Mouse (Mus musculus) midbrain, embryonic 15.5 days (tissue): ENCODE data around the gene Krt25. TPM values are rescaled to one million over a fixed set of nuclear protein-coding genes. Genes with fewer than 3 reads are reported as not detected.
A peak's percentile ranks its signal among the peaks of the same experiment; 100 is the strongest.

Source experiments
- ATAC-seq: fragments of 200-750 bp; cut with Nextera tagmentation; replicated peaks from 2 replicates; pipeline ENCODE4 v1.8.0; 2017; ENCODE audit warnings: moderate TSS enrichment
- H3K27ac ChIP-seq: fragments of 300-500 bp; sonication (generic); 2 replicates; pipeline ENCODE4 v1.5.1; 2015; ENCODE audit warnings: mild to moderate bottlenecking, inconsistent platforms
- H3K27me3 ChIP-seq: fragments of 300-500 bp; sonication (generic); replicated peaks from 2 replicates; pipeline ENCODE4 v1.6.1; 2015; ENCODE audit warnings: inconsistent platforms
- H3K36me3 ChIP-seq: fragments of 300-500 bp; sonication (generic); replicated peaks from 2 replicates; pipeline ENCODE4 v1.6.1; 2015; ENCODE audit warnings: inconsistent platforms
- H3K4me1 ChIP-seq: fragments of 300-500 bp; sonication (generic); 2 replicates; pipeline ENCODE4 v1.6.1; 2015; ENCODE audit warnings: inconsistent platforms
- H3K4me2 ChIP-seq: fragments of 300-500 bp; sonication (generic); 2 replicates; pipeline ENCODE4 v1.6.1; 2015; ENCODE audit warnings: inconsistent platforms, mild to moderate bottlenecking, moderate library complexity
- H3K4me3 ChIP-seq: fragments of 300-500 bp; sonication (generic); 2 replicates; pipeline ENCODE4 v1.5.1; 2015; ENCODE audit warnings: mild to moderate bottlenecking, inconsistent platforms
- H3K9ac ChIP-seq: fragments of 300-500 bp; sonication (generic); 2 replicates; pipeline ENCODE4 v1.6.1; 2015; ENCODE audit warnings: mild to moderate bottlenecking, inconsistent platforms
- H3K9me3 ChIP-seq: fragments of 300-500 bp; sonication (generic); 2 replicates; pipeline ENCODE4 v1.6.1; 2016; ENCODE audit warnings: inconsistent platforms
- WGBS: fragments of 180-500 bp; shearing (Covaris S2); methylation state at CpG from one replicate; pipeline ENCODE4 v1.1.7; 2015; ENCODE audit warnings: mixed read lengths; 5-methylcytosine and 5-hydroxymethylcytosine counted together
- polyA plus RNA-seq: library from polyadenylated mRNA; unstranded; fragments of >200 nt; fragmentation: Nextera tagmentation; extraction: Ambion mirVana; gene quantifications from 2 replicates; pipeline ENCODE4 v1.2.1, GENCODE M21; 2015

Krt25 gene
- 0.11 and 0.22 TPM in 2 replicates for polyA plus RNA-seq

- Histone ChIP-seq H3K9me3 (no peaks in the 10 kb centered on the region), H3K36me3 (no peaks in the 10 kb centered on the region), H3K9ac (no peak within 1 kb of the TSS), H3K4me1 (no peaks in the 10 kb centered on the region), H3K4me3 (no peak within 1 kb of the TSS), H3K27ac (no peak within 1 kb of the TSS), H3K4me2 (no peak within 1 kb of the TSS), H3K27me3 (no peaks in the 10 kb centered on the region)
- WGBS, result 93% methylated on average over 11 of the region's 11 CpGs
- ATAC-seq, result no peak
These were observed at the start of gene Krt25 for GRCm38 (mm10) chr11:99322851-99323250. Gene Krt25, minus strand, starts transcription at chr11:99322951.

GRCm38 (mm10) chr11:99369853-99370451 is 47.2 kb upstream of the Krt25 start:
- Histone ChIP-seq H3K36me3 (no peaks in the 10 kb centered on the region), H3K27ac (peak overlapping the region; percentile 45; the same call in 1 of the 2 replicates), H3K27me3 (peaks cover 3% of the 10 kb centered on the region; the same call in 1 of the 2 replicates), H3K4me1 (0 out of 2 replicates have a peak, but pooled peaks cover 3% of the 10 kb centered on the region), H3K9ac (no peak overlapping the region), H3K9me3 (no peaks in the 10 kb centered on the region), H3K4me2 (no peak overlapping the region), H3K4me3 (no peak overlapping the region)
- 80% methylated on average over 8 of the region's 8 CpGs for WGBS
- ATAC-seq, result no peak

GRCm38 (mm10) chr11:99369229-99369628 is 46.5 kb upstream of the Krt25 start:
- Histone ChIP-seq H3K36me3 (no peaks in the 10 kb centered on the region), H3K27me3 (no peaks in the 10 kb centered on the region), H3K4me1 (0 out of 2 replicates have a peak, but pooled peaks cover 3% of the 10 kb centered on the region), H3K4me2 (no peak overlapping the region), H3K27ac (no peak overlapping the region; the same call in 1 of the 2 replicates), H3K9me3 (no peaks in the 10 kb centered on the region), H3K4me3 (no peak overlapping the region), H3K9ac (no peak overlapping the region)
- ATAC-seq, result no peak
- WGBS, result 15% methylated on average over 3 of the region's 3 CpGs

- Histone ChIP-seq H3K36me3 (no peaks in the 10 kb centered on the region), H3K4me1 (0 out of 2 replicates have a peak, but pooled peaks cover 3% of the 10 kb centered on the region), H3K4me2 (no peak overlapping the region), H3K4me3 (no peak overlapping the region), H3K27ac (no peak overlapping the region), H3K9ac (no peak overlapping the region), H3K27me3 (no peaks in the 10 kb centered on the region), H3K9me3 (no peaks in the 10 kb centered on the region)
- 49% methylated on average over 10 of the region's 10 CpGs for WGBS
- ATAC-seq, result no peak
These were observed 44.0 kb upstream of the Krt25 start for GRCm38 (mm10) chr11:99366791-99367190.

GRCm38 (mm10) chr11:99364412-99364811 is 41.7 kb upstream of the Krt25 start:
- H3K27me3 ChIP-seq, result no peaks in the 10 kb centered on the region
- no peak overlapping the region for H3K4me3 ChIP-seq
- H3K9ac ChIP-seq, result no peak overlapping the region
- no peak for ATAC-seq
- no peak overlapping the region for H3K4me2 ChIP-seq
- no peaks in the 10 kb centered on the region for H3K36me3 ChIP-seq
- H3K4me1 ChIP-seq, result no peaks in the 10 kb centered on the region
- no peak overlapping the region for H3K27ac ChIP-seq
- 24% methylated on average over 9 of the region's 9 CpGs for WGBS
- no peaks in the 10 kb centered on the region for H3K9me3 ChIP-seq

- Histone ChIP-seq H3K4me3 (no peak overlapping the region), H3K4me2 (no peak overlapping the region), H3K4me1 (no peaks in the 10 kb centered on the region), H3K36me3 (no peaks in the 10 kb centered on the region), H3K9me3 (no peaks in the 10 kb centered on the region), H3K9ac (no peak overlapping the region), H3K27ac (no peak overlapping the region), H3K27me3 (no peaks in the 10 kb centered on the region)
- 91% methylated on average over 8 of the region's 8 CpGs for WGBS
- ATAC-seq, result no peak
These were observed 38.7 kb upstream of the Krt25 start for GRCm38 (mm10) chr11:99361423-99361822.

- Histone ChIP-seq H3K27ac (no peak within 1 kb of the TSS), H3K27me3 (no peaks in the 10 kb centered on the region), H3K4me3 (no peak within 1 kb of the TSS), H3K9ac (no peak within 1 kb of the TSS), H3K36me3 (no peaks in the 10 kb centered on the region), H3K4me2 (no peak within 1 kb of the TSS), H3K4me1 (no peaks in the 10 kb centered on the region), H3K9me3 (no peaks in the 10 kb centered on the region)
- 83% methylated on average over 12 of the region's 12 CpGs for WGBS
- no peak for ATAC-seq
These were observed 28.3 kb upstream of the Krt25 start, which contains the start of gene Krt27 for GRCm38 (mm10) chr11:99351004-99351403. Gene Krt27, minus strand, starts transcription at chr11:99351104.

GRCm38 (mm10) chr11:99339299-99339847 is 16.6 kb upstream of the Krt25 start:
- no peak overlapping the region for H3K4me2 ChIP-seq
- H3K27me3 ChIP-seq, result no peaks in the 10 kb centered on the region
- no peak overlapping the region for H3K9ac ChIP-seq
- no peak overlapping the region for H3K4me3 ChIP-seq
- H3K27ac ChIP-seq, result no peak overlapping the region
- no peaks in the 10 kb centered on the region for H3K9me3 ChIP-seq
- ATAC-seq, result no peak
- WGBS, result 24% methylated on average over 11 of the region's 11 CpGs
- H3K4me1 ChIP-seq, result peaks cover 6% of the 10 kb centered on the region
- no peaks in the 10 kb centered on the region for H3K36me3 ChIP-seq

GRCm38 (mm10) chr11:99337866-99338265 is 15.1 kb upstream of the Krt25 start, which contains the start of gene Krt26:
Gene Krt26, minus strand, starts transcription at chr11:99337966.
- Histone ChIP-seq H3K4me1 (peaks cover 10% of the 10 kb centered on the region), H3K9ac (no peak within 1 kb of the TSS), H3K9me3 (no peaks in the 10 kb centered on the region), H3K4me2 (no peak within 1 kb of the TSS), H3K27ac (no peak within 1 kb of the TSS), H3K36me3 (no peaks in the 10 kb centered on the region), H3K27me3 (no peaks in the 10 kb centered on the region), H3K4me3 (no peak within 1 kb of the TSS)
- no peak for ATAC-seq
- WGBS, result 91% methylated on average over 11 of the region's 11 CpGs

GRCm38 (mm10) chr11:99333426-99333825 is 10.7 kb upstream of the Krt25 start:
- WGBS, result 39% methylated on average over 13 of the region's 13 CpGs
- no peak for ATAC-seq

GRCm38 (mm10) chr11:99329655-99330054 is 6.9 kb upstream of the Krt25 start:
- WGBS, result 72% methylated on average over 2 of the region's 2 CpGs
- no peak overlapping the region for H3K27ac ChIP-seq
- no peak for ATAC-seq

More at GRCm38 (mm10) chr11:99333426-99333825, 10.7 kb upstream of the Krt25 start:
- Histone ChIP-seq H3K4me2 (0 out of 2 replicates have a peak overlapping the region, but pooled peaks have one; percentile 13), H3K4me3 (no peak overlapping the region), H3K36me3 (no peaks in the 10 kb centered on the region), H3K4me1 (peaks cover 4% of the 10 kb centered on the region; the same call in 1 of the 2 replicates), H3K9ac (no peak overlapping the region), H3K27ac (no peak overlapping the region), H3K9me3 (no peaks in the 10 kb centered on the region), H3K27me3 (no peaks in the 10 kb centered on the region)

GRCm38 (mm10) chr11:99321094-99321493 is 1.7 kb downstream of the Krt25 start:
- Histone ChIP-seq H3K27me3 (no peaks in the 10 kb centered on the region), H3K36me3 (no peaks in the 10 kb centered on the region), H3K4me1 (no peaks in the 10 kb centered on the region), H3K9ac (no peak overlapping the region), H3K4me2 (no peak overlapping the region), H3K4me3 (no peak overlapping the region), H3K27ac (no peak overlapping the region), H3K9me3 (no peaks in the 10 kb centered on the region)
- 93% methylated on average over 14 of the region's 14 CpGs for WGBS
- no peak for ATAC-seq

More at GRCm38 (mm10) chr11:99329655-99330054, 6.9 kb upstream of the Krt25 start:
- Histone ChIP-seq H3K4me2 (no peak overlapping the region), H3K4me1 (peaks cover 4% of the 10 kb centered on the region; the same call in 1 of the 2 replicates), H3K9me3 (no peaks in the 10 kb centered on the region), H3K4me3 (no peak overlapping the region), H3K27me3 (no peaks in the 10 kb centered on the region), H3K36me3 (no peaks in the 10 kb centered on the region), H3K9ac (no peak overlapping the region)
